Mouse (Mus musculus) olfactory bulb, adult 2 months (tissue): ENCODE measurements around the gene Cacna1e.

ENCODE experiments used
- CTCF ChIP-seq: fragments of 200-500 bp; IDR thresholded peaks from 2 replicates; pipeline ENCODE4 v1.5.1; 2012; ENCODE audit warnings: low read depth, mild to moderate bottlenecking, low read length, moderate library complexity; ENCODE audit not compliant: insufficient read depth
- POLR2A ChIP-seq: fragments of 200-500 bp; IDR thresholded peaks from 2 replicates; pipeline ENCODE4 v1.6.1; 2012; ENCODE audit warnings: mild to moderate bottlenecking, low read depth, low read length, moderate library complexity; ENCODE audit not compliant: insufficient read depth

GRCm38 (mm10) chr1:154446456-154446855 lies 437.8 kb downstream of the Cacna1e start:
- TF ChIP-seq POLR2A (no peak), CTCF (no peak)
